Mouse (Mus musculus) brain, adult 2 months (tissue): ENCODE results near the gene Ms4a18.
"Not testable (repeated sequence)": the region's sequence is repeated elsewhere in the genome, so short reads cannot be mapped to it uniquely, and the experiment has no call there.

Source experiments
- DNase-seq: peaks from one replicate; pipeline ENCODE4 v3.0.0; 2011; ENCODE audit warnings: low read depth, low spot score

The Ms4a18 gene

GRCm38 (mm10) chr19:11017891-11018290 is at the start of gene Ms4a18:
Gene Ms4a18 (minus strand): TSS chr19:11018031.
- DNase-seq = no peak

DNA sequence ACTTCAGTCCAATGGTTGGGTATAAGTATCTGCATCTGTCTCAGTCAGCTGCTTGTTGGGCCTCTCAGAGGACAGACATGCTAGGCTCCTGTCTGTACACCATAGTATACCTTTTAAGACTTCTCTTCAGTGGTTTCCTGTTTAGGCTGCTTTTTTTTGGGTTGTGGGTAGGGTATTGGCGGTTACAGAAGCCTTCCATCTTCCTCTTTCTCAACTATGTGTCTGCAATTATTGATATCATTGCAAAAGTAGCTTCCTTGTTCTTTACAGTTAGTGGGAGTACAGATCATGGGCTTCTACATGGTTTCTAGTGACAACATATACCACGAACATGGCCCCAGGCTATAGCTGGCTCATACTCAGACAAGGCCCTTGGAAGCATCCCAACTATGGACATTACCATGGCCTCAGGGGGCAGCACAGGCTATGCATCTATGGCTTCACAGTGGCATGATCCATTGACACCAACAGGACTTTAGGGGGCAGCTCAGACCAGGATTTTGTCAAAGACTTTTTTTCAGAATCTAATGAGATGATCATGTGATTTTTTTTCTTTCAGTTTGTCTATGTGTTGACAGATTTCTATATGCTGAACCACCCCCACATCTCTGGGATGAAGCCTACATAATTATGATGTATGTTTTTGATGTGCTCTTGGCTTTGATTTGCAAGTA is 47.5 kb upstream of the Ms4a18 start:
- DNase-seq = no peak

GRCm38 (mm10) chr19:11060900-11061299 is 43.1 kb upstream of the Ms4a18 start:
- no peak for DNase-seq

DNA sequence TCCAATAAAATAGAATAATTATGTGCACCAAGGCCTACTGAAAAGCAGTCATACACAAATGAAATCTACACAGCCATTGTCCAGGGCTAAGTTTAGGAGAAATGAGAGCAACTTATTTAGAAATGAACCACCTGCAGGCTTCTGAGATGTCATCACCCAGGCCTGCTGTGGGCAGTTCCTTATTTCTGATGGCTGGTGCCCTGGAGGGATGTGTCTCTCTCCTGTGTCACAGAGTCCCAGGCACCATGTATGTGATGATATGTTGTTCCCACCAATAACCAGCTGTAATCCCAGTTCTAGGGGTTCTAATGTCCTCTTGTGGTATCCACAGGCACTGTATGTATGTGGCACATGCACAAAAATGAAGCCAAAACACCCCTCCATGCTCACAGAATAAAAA is 42.1 kb upstream of the Ms4a18 start:
- no peak for DNase-seq

GRCm38 (mm10) chr19:11055700-11056099 is 37.9 kb upstream of the Ms4a18 start:
- not testable (repeated sequence) for DNase-seq

- no peak for DNase-seq
These were observed 35.4 kb upstream of the Ms4a18 start for GRCm38 (mm10) chr19:11053277-11053676.

DNA sequence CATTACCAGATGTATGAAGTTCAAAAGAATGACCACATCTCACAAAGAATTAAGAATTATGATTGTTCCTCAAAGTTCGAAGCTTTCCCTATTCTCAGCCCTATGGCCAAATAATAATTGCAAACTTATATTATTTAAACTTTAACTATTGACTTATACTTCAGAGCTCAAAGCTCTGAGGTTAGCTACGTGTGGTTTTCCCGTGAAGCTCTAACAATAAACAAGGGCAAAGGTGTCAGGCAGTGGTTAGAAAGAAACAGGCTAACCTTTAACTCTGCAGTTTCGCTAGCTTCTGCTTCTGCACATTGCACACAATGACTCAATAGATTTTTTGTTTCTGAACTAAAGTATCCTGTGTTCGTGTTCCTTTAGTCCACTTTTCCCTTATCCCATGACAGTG is 35.0 kb upstream of the Ms4a18 start:
- no peak for DNase-seq

DNA sequence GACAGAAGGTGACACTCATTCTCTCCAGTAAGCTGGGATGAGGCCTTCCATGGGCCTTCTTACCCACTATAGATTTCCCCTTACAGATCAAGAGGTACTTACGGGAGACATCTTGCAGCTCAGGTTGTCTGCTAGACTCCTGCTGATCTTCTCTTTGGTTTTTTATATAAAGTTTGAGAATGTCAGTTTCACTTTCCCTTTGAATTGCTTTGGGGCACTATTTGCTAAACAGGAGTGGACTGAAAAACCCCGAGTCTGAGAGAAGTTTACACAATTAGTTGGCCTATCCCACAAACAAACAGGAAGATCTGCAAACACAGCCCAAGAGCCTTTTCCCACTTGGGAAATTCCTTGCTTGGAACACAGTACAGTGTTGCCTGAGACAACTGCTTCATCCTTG is 32.5 kb upstream of the Ms4a18 start:
- DNase-seq = no peak

DNA sequence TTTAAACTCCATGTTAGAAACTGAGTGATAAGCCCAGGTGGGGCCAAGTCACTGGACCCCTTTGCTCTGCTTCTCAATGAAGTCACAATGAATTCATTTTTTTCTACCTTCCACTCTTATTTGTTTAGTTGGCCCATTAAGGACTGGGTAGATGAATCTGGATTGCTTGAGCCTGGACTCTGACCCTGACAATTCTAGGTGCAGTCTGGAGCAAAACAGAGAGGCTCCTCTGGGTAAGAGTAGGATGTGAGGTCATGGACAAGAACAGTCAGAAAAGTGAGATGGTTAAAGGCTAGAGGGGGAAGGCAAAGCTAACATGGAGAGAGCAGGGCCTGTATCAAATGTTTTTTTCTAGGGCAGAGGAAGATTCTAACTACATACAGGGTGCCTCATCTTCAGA is 31.6 kb upstream of the Ms4a18 start:
- DNase-seq = no peak

DNA sequence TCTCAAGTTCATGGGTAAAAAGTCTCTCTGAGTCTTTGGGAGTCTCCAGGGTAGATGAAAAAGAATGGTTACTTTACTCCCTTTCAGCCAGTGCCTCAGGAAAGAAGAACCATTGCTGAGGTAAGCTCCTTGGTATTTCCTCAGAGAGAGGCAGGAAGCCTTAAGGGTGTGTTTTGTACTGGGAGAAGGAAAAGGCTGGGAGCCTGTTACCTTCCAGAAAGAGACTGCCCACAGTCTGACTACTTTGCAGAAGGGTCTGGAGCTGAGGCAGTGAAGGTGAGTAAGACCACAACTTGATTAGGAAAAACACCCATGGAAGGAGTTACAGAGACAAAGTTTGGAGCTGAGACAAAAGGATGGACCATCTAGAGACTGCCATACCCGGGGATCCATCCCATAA is 30.7 kb upstream of the Ms4a18 start:
- DNase-seq = no peak

DNA sequence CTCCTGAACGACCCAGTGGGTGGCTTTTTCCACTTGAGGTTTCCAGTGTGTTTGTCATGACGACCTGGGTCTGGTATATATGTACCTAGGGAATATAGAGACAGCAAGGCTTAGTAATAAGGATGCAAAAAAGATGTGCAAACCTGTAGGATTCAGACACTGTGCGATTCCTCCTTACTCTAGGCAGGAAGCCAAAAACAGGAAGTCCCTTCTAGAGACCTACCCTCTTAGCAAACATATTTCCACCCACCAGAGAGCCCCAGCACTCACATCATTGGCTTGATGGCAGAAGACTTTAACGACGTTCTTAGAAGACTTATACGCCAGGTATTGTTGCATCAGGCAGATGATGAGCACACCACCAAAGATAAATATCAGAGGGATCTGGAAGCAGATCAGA is 30.2 kb upstream of the Ms4a18 start:
- DNase-seq = no peak

DNA sequence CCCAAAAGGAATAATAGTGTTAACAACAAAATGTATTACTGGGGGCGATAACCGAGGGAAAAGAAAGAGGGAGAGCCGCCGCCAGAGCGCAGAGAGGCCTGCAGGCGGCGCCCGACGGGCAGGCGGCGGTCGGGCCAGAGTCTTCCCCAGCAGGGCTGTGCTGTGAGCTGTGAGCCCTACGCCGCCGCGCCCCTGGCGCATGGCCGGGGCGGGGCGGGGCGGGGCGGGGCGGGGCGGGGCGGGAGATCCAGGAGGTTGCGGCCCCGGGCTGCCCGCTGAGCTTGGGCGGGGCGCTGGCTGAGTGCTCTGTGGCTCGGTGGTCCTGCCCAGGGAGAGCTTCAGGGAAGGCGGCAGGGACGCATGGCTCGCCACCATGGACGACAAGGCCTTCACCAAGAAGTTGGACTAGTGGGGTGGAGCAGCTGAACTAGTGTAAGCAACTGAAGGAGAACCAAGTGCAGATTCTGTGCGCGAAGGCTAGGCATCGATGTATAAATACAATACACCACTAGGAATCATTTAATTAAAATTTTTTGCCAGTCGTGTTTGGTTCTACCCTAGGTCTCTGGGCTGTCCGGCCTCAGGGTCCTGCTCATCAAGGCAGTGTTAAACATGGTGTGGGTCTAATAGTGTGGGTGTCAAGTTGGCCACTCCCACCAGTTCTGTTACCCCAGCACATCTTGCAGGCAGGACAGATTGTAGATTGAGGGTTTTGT is 27.3 kb upstream of the Ms4a18 start:
- peak; percentile 49 for DNase-seq

- no peak for DNase-seq
These were observed 26.8 kb upstream of the Ms4a18 start for GRCm38 (mm10) chr19:11044671-11044995.

- DNase-seq = no peak
These were observed 19.7 kb upstream of the Ms4a18 start for GRCm38 (mm10) chr19:11037570-11037969.

GRCm38 (mm10) chr19:11022382-11022781 is 4.6 kb upstream of the Ms4a18 start:
- no peak for DNase-seq

DNA sequence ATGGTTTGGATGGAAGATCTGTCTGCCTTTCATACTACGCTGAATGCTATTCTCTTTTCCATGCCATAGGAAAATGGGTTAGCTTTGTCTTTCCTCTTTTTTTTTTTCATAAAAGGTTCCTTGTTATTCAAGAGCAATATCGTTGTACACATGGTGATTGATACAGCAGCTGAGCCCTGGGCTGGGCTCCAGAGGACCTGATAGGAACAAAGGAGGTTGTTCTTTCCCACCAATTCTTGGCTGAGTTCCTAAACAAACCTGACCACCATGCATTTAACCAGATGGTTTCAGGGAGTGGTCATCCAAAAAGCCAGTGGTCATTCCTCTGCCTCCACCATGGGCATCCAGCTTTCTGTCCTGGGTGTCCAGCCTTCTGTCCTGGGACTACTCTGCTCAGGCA is 580 bp downstream of the Ms4a18 start:
- no peak for DNase-seq

DNA sequence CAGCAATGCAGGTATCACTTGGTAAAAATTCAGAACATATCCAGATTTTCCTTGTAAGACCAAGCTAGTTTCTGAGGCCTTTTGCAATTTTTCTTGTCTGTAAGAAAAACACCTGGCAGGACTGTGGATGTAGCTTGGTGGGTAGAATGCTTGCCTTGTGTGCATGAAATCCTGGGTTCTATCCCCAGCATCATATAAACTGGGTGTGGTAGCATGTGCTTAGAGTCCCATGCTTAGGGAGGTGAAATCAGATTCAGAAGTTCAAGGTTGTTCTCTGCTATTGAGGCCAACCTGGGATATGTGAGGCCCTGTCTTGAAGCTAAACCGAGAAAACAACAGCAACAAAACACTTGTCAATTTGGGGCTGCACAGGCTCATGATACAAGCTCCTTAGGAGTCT is 1.8 kb downstream of the Ms4a18 start:
- DNase-seq = no peak

DNA sequence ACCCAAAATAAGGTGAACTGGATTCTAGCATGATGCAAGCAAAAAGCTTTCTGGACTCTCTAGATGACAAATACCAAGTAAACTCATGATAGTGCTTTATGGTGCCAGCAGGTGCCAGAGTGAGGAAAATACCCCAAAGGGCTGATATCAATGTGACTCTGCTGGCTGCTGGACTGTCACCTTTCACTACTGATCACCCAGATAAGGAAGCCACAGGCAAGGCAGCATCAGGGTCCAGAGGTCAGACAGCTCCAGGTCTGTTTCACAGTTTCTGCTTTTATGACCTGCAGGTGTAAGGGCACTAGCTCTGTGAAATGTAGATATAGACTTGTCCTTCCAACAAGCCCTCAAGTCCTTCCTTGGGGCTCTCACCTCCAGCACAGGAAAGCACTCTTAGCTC is 2.4 kb downstream of the Ms4a18 start:
- DNase-seq = no peak

DNA sequence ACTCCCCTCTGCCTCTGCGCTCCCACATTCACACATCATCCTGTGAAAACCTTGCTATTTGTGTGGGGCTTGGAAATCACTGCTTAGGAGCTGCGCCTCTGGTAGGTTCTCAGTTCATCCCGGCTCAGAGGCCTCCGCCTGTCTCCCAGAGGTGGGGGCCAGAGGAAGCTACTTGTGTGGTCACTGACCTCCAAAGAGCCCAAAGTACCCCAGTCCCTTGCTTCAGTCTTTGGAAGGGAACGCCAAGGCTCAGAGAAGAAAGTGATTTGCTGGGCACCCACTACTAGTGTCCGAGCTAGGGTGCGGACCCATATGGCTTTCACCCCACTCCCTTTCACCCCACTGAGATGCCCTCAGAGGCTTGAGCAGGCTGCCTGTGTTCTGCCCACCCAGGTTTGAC is 24.7 kb downstream of the Ms4a18 start, which contains the start of gene Ms4a15:
TSS of gene Ms4a15 (minus strand) at position 101 of the 400 bp plus-strand sequence.
- no peak for DNase-seq

DNA sequence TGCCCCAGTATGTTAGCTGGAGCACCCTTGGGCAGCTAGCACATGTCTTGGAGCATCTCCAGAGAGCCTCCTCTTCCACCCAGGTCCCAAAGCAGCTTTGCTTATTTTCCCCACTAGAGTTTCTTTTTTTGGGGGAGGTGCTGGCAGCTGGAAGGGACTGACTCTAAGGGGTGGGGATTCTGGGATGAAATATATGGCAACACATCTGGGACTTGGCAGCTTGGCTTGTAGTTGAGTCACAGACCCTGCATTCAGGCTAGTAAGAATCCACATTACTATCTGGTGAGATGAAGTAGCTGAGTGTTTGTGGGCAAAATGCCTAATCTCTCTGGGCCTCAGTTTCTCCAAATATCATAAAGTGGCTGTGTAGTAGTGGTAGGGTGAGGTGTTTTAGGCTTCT is 25.9 kb downstream of the Ms4a18 start:
- DNase-seq = no peak

DNA sequence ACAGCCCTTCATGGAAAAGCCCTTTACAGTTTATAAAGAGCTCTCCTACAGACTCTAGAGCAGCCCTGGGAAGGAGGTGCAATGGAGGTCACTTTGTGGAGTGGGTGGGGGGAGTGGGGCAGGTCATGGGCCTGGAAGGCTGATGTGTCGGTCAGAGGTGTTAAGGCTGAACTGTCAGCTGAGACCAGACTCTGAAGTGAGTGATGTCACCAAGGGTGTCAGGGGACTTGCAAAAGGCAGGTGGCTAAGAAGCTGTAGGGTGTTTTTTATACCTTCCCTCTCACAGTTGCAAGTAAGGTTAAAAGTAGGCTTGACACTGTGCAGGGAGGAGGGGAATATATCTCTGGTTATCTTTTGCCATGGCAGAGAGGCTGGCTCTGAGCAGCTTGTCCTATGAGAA is 27.1 kb downstream of the Ms4a18 start:
- no peak for DNase-seq

- DNase-seq = no peak
These were observed 29.3 kb downstream of the Ms4a18 start for GRCm38 (mm10) chr19:10988563-10988962.

DNA sequence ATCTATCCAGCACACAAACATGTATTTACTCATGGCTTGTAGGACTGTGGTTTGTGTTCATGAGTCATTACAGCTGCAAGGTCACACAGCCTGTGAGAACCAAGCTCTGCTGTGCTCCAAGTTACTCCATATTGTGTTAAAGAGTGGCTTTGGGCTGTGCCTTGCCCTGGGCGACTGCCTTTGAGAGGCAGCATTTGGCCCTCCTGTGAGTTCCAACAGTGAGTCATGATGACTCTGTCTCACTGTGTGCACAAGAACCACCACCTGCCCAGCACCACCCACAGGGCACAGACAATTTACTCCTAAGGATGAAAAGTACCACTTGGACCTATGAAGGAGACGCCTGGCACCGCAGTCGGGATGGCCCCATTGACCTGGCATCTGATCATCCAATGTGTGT is 31.9 kb downstream of the Ms4a18 start:
- DNase-seq = peak; percentile 41

- no peak for DNase-seq
These were observed 33.3 kb downstream of the Ms4a18 start for GRCm38 (mm10) chr19:10984551-10984950.
